ENCODE assay signal across 8 mouse cellular contexts in the genomic region with DNA sequence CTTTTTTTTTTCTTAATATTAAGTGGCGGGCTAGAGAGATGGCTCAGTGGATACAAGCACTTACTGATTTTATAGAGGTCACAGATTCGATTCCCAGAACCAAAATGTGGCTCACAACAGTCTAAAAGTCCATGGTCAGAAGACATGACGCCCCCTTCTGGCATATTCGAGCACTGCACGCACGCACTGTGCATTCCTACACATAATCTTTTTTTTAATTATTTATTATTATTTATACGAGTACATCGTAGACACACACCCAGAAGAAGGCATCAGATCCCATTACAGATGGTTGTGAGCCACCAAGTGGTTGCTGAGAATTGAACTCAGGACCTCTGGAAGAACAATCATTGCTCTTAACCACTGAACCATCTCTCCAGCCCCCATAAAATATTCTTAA. TPM values are rescaled to one million over a fixed set of nuclear protein-coding genes. Genes with fewer than 3 reads are reported as not detected.
DNase-seq lines count a peak whose midpoint lies in the region; ATAC-seq and TF ChIP-seq lines count a peak whose summit lies in the region.

No protein-coding gene starts in this region.

- TF ChIP-seq CTCF in layer of hippocampus, adult 2 months (conservative IDR thresholded peaks at IDR 0.05) = peak; percentile 65
- TF ChIP-seq CTCF in bone marrow macrophage, adult 2 months (IDR thresholded peaks at IDR 0.05; ENCODE audit: low read depth, low read length) = 0 out of 2 replicates have a peak, but pooled peaks have one; percentile 17

- peak overlapping the region; percentile 59 for H3K4me2 ChIP-seq in hindbrain, embryonic 13.5 days
- H3K4me2 ChIP-seq in midbrain, embryonic 12.5 days (replicated peaks) = peak overlapping the region; percentile 57

- TF ChIP-seq POLR2A in bone marrow macrophage, adult 2 months (IDR thresholded peaks at IDR 0.05; ENCODE audit: borderline replicate concordance, low read depth, low read length) = no peak

- intact Hi-C loops in left cerebral cortex, postnatal 4 days (cut with DNase I) = no loop called here

- H3K36me3 ChIP-seq in hindbrain, embryonic 13.5 days = no peaks in the 10 kb centered on the region
- no peaks in the 10 kb centered on the region for H3K36me3 ChIP-seq in midbrain, embryonic 12.5 days

- H3K4me3 ChIP-seq in layer of hippocampus, adult 2 months = peak overlapping the region; percentile 71
- H3K4me3 ChIP-seq in bone marrow macrophage, adult 2 months (ENCODE audit: insufficient read depth, low read length) = peak overlapping the region; percentile 65
- peak overlapping the region; percentile 45 for H3K4me3 ChIP-seq in hindbrain, embryonic 13.5 days
- peak overlapping the region; percentile 43 for H3K4me3 ChIP-seq in midbrain, embryonic 12.5 days

- no peaks in the 10 kb centered on the region for H3K9me3 ChIP-seq in hindbrain, embryonic 13.5 days
- no peaks in the 10 kb centered on the region for H3K9me3 ChIP-seq in midbrain, embryonic 12.5 days

- 70% methylated on average over 8 of the region's 8 CpGs for WGBS in hindbrain, embryonic 13.5 days
- WGBS in midbrain, embryonic 12.5 days = 73% methylated on average over 8 of the region's 8 CpGs

- H3K9ac ChIP-seq in hindbrain, embryonic 13.5 days = peak overlapping the region; percentile 63
- H3K9ac ChIP-seq in midbrain, embryonic 12.5 days (replicated peaks) = no peak overlapping the region

- H3K4me1 ChIP-seq in bone marrow macrophage, adult 2 months (ENCODE audit: control insufficient read depth, insufficient read depth, low read length) = peaks cover 8% of the 10 kb centered on the region
- H3K4me1 ChIP-seq in hindbrain, embryonic 13.5 days (replicated peaks) = peaks cover 7% of the 10 kb centered on the region
- peaks cover 10% of the 10 kb centered on the region for H3K4me1 ChIP-seq in midbrain, embryonic 12.5 days

- peak overlapping the region; percentile 93 for H3K27ac ChIP-seq in layer of hippocampus, adult 2 months
- peak overlapping the region; percentile 100 for H3K27ac ChIP-seq in bone marrow macrophage, adult 2 months (ENCODE audit: insufficient read depth, low read depth, low read length)
- peak overlapping the region; percentile 76; the same call in 1 of the 2 replicates for H3K27ac ChIP-seq in hindbrain, embryonic 13.5 days
- peak overlapping the region; percentile 77; the same call in 1 of the 2 replicates for H3K27ac ChIP-seq in midbrain, embryonic 12.5 days (replicated peaks)

- H3K27me3 ChIP-seq in hindbrain, embryonic 13.5 days = 0 out of 2 replicates have a peak, but pooled peaks cover 5% of the 10 kb centered on the region
- H3K27me3 ChIP-seq in midbrain, embryonic 12.5 days = peaks cover under 1% of the 10 kb centered on the region; the same call in 1 of the 2 replicates

- no peak for ATAC-seq in hindbrain, embryonic 13.5 days (ENCODE audit: low FRiP score)
- no peak for ATAC-seq in midbrain, embryonic 12.5 days (ENCODE audit: low FRiP score, low read depth)

- DNase-seq in layer of hippocampus, adult 2 months (ENCODE audit: low spot score in 2 of 2) = no peak
- no peak for DNase-seq in layer of hippocampus, postnatal 25 days (ENCODE audit: extremely low spot score in 1 of 2, low spot score in 1 of 2)
- DNase-seq in retina, embryonic 14.5 days (ENCODE audit: low spot score) = no peak
- no peak for DNase-seq in left cerebral cortex, postnatal 4 days
- DNase-seq in layer of hippocampus, adult 9-11 months = no peak

RNA-seq across cellular contexts. Expression of a gene that starts 3.9 kb away (rescaled TPM):
- 1 to 10 TPM; 9.0 to 10.0 TPM for total RNA-seq in layer of hippocampus, adult 2 months (2021)
- 1 to 10 TPM; 8.4 to 9.6 TPM for total RNA-seq in layer of hippocampus, postnatal 25 days (2021)
- polyA plus RNA-seq in bone marrow macrophage, adult 2 months (2012; ENCODE audit: insufficient read depth, insufficient read length, missing spikeins) = 3.7 and 5.0 TPM in 2 replicates
- 10.6 and 10.9 TPM in 2 replicates for polyA plus RNA-seq in hindbrain, embryonic 13.5 days (2015; fragmentation: Nextera tagmentation; extraction: Ambion mirVana)
- 14.4 and 15.0 TPM in 2 replicates for polyA plus RNA-seq in midbrain, embryonic 12.5 days (2016; fragmentation: Nextera tagmentation; extraction: Ambion mirVana)
- 10 to 100 TPM in 1 of 2 experiments, 1 to 10 TPM in 1; 9.6 to 12.4 TPM for total RNA-seq in left cerebral cortex, postnatal 4 days (2021)
